Mouse (Mus musculus): Measurements from ENCODE around the gene Banp. TPM values are rescaled to one million over a fixed set of nuclear protein-coding genes. Genes with fewer than 3 reads are reported as not detected.

The Banp gene
- polyA plus RNA-seq, 1 experiment from 2014 or later, result 53.4 TPM

- H3K27ac ChIP-seq (ENCODE audit: low read depth, low read length), result no peak overlapping the region
- H3K9ac ChIP-seq (ENCODE audit: low read length), result no peak overlapping the region
- DNase-seq (ENCODE audit: low spot score, missing footprints), result peak; percentile 39
- H3K9me3 ChIP-seq (ENCODE audit: control insufficient read depth, low read length), result no peaks in the 10 kb centered on the region
- no peaks in the 10 kb centered on the region for H3K36me3 ChIP-seq (ENCODE audit: control insufficient read depth, insufficient read depth, low read length)
- ATAC-seq (ENCODE audit: low FRiP score), result no peak
- H3K4me2 ChIP-seq, result no peak overlapping the region
- WGBS, result 83% methylated on average over 14 of the region's 14 CpGs
- H3K4me3 ChIP-seq (ENCODE audit: low read depth, low read length), result no peak overlapping the region
- H3K27me3 ChIP-seq (ENCODE audit: control insufficient read depth, insufficient read depth, low read length), result no peaks in the 10 kb centered on the region
- H3K4me1 ChIP-seq (ENCODE audit: control insufficient read depth, insufficient read depth, low read length), result peaks cover 4% of the 10 kb centered on the region; the same call in 1 of the 2 replicates
Measured at GRCm38 (mm10) chr8:121932668-121933520, 16.7 kb upstream of the Banp start.

GRCm38 (mm10) chr8:121934506-121934905 lies 15.0 kb upstream of the Banp start:
- H3K4me3 ChIP-seq (ENCODE audit: low read depth, low read length), result no peak overlapping the region
- no peak overlapping the region for H3K9ac ChIP-seq (ENCODE audit: low read length)
- DNase-seq (ENCODE audit: low spot score, missing footprints), result peak; percentile 86
- H3K27me3 ChIP-seq (ENCODE audit: control insufficient read depth, insufficient read depth, low read length), result no peaks in the 10 kb centered on the region
- H3K4me2 ChIP-seq, result no peak overlapping the region
- H3K4me1 ChIP-seq (ENCODE audit: control insufficient read depth, insufficient read depth, low read length), result peaks cover 4% of the 10 kb centered on the region; the same call in 1 of the 2 replicates
- peak; percentile 40; the same call in 1 of the 2 replicates for ATAC-seq (ENCODE audit: low FRiP score)
- no peaks in the 10 kb centered on the region for H3K36me3 ChIP-seq (ENCODE audit: control insufficient read depth, insufficient read depth, low read length)
- 33% methylated on average over 4 of the region's 4 CpGs for WGBS
- no peak overlapping the region for H3K27ac ChIP-seq (ENCODE audit: low read depth, low read length)
- H3K9me3 ChIP-seq (ENCODE audit: control insufficient read depth, low read length), result no peaks in the 10 kb centered on the region

GRCm38 (mm10) chr8:121934923-121935322 lies 14.6 kb upstream of the Banp start:
- no peak for DNase-seq (ENCODE audit: low spot score, missing footprints)
- H3K9ac ChIP-seq (ENCODE audit: low read length), result no peak overlapping the region

GRCm38 (mm10) chr8:121935341-121936294 lies 13.9 kb upstream of the Banp start:
- H3K4me2 ChIP-seq, result no peak overlapping the region

More at GRCm38 (mm10) chr8:121934923-121935322, 14.6 kb upstream of the Banp start:
- Histone ChIP-seq H3K27ac (ENCODE audit: low read depth, low read length) (no peak overlapping the region), H3K4me3 (ENCODE audit: low read depth, low read length) (no peak overlapping the region), H3K9me3 (ENCODE audit: control insufficient read depth, low read length) (no peaks in the 10 kb centered on the region), H3K27me3 (ENCODE audit: control insufficient read depth, insufficient read depth, low read length) (no peaks in the 10 kb centered on the region), H3K36me3 (ENCODE audit: control insufficient read depth, insufficient read depth, low read length) (no peaks in the 10 kb centered on the region), H3K4me2 (no peak overlapping the region), H3K4me1 (ENCODE audit: control insufficient read depth, insufficient read depth, low read length) (peaks cover 4% of the 10 kb centered on the region; the same call in 1 of the 2 replicates)
- peak; percentile 48; the same call in 1 of the 2 replicates for ATAC-seq (ENCODE audit: low FRiP score)

GRCm38 (mm10) chr8:121936391-121936790 lies 13.2 kb upstream of the Banp start:
- Histone ChIP-seq H3K4me2 (no peak overlapping the region), H3K4me1 (ENCODE audit: control insufficient read depth, insufficient read depth, low read length) (peaks cover 4% of the 10 kb centered on the region; the same call in 1 of the 2 replicates), H3K27me3 (ENCODE audit: control insufficient read depth, insufficient read depth, low read length) (no peaks in the 10 kb centered on the region), H3K36me3 (ENCODE audit: control insufficient read depth, insufficient read depth, low read length) (no peaks in the 10 kb centered on the region), H3K27ac (ENCODE audit: low read depth, low read length) (no peak overlapping the region), H3K4me3 (ENCODE audit: low read depth, low read length) (no peak overlapping the region), H3K9ac (ENCODE audit: low read length) (no peak overlapping the region), H3K9me3 (ENCODE audit: control insufficient read depth, low read length) (no peaks in the 10 kb centered on the region)
- no peak for ATAC-seq (ENCODE audit: low FRiP score)
- no peak for DNase-seq (ENCODE audit: low spot score, missing footprints)
- WGBS, result 85% methylated on average over 14 of the region's 14 CpGs

More at GRCm38 (mm10) chr8:121935341-121936294, 13.9 kb upstream of the Banp start:
- Histone ChIP-seq H3K4me3 (ENCODE audit: low read depth, low read length) (no peak overlapping the region), H3K27ac (ENCODE audit: low read depth, low read length) (peak overlapping the region; percentile 26), H3K9me3 (ENCODE audit: control insufficient read depth, low read length) (no peaks in the 10 kb centered on the region), H3K9ac (ENCODE audit: low read length) (no peak overlapping the region), H3K36me3 (ENCODE audit: control insufficient read depth, insufficient read depth, low read length) (no peaks in the 10 kb centered on the region), H3K27me3 (ENCODE audit: control insufficient read depth, insufficient read depth, low read length) (no peaks in the 10 kb centered on the region), H3K4me1 (ENCODE audit: control insufficient read depth, insufficient read depth, low read length) (peaks cover 4% of the 10 kb centered on the region; the same call in 1 of the 2 replicates)
- WGBS, result 51% methylated on average over 12 of the region's 12 CpGs
- DNase-seq (ENCODE audit: low spot score, missing footprints) (peak; percentile 85), ATAC-seq (ENCODE audit: low FRiP score) (peak; percentile 80)

- H3K27ac ChIP-seq (ENCODE audit: low read depth, low read length), result no peak overlapping the region
- H3K36me3 ChIP-seq (ENCODE audit: control insufficient read depth, insufficient read depth, low read length), result no peaks in the 10 kb centered on the region
- no peaks in the 10 kb centered on the region for H3K9me3 ChIP-seq (ENCODE audit: control insufficient read depth, low read length)
- H3K9ac ChIP-seq (ENCODE audit: low read length), result no peak overlapping the region
- DNase-seq (ENCODE audit: low spot score, missing footprints) (no peak), ATAC-seq (ENCODE audit: low FRiP score) (no peak)
- no peaks in the 10 kb centered on the region for H3K27me3 ChIP-seq (ENCODE audit: control insufficient read depth, insufficient read depth, low read length)
- WGBS, result 86% methylated on average over 7 of the region's 7 CpGs
- no peak overlapping the region for H3K4me3 ChIP-seq (ENCODE audit: low read depth, low read length)
- H3K4me2 ChIP-seq, result no peak overlapping the region
- H3K4me1 ChIP-seq (ENCODE audit: control insufficient read depth, insufficient read depth, low read length), result peaks cover 4% of the 10 kb centered on the region; the same call in 1 of the 2 replicates
Measured at GRCm38 (mm10) chr8:121938732-121939131, 10.8 kb upstream of the Banp start.

- H3K9ac ChIP-seq (ENCODE audit: low read length), result no peak overlapping the region
- peaks cover 7% of the 10 kb centered on the region for H3K4me1 ChIP-seq (ENCODE audit: control insufficient read depth, insufficient read depth, low read length)
- H3K4me3 ChIP-seq (ENCODE audit: low read depth, low read length), result no peak overlapping the region
- no peaks in the 10 kb centered on the region for H3K27me3 ChIP-seq (ENCODE audit: control insufficient read depth, insufficient read depth, low read length)
- H3K27ac ChIP-seq (ENCODE audit: low read depth, low read length), result no peak overlapping the region
- 53% methylated on average over 2 of the region's 2 CpGs for WGBS
- ATAC-seq (ENCODE audit: low FRiP score) (no peak), DNase-seq (ENCODE audit: low spot score, missing footprints) (no peak)
- H3K9me3 ChIP-seq (ENCODE audit: control insufficient read depth, low read length), result no peaks in the 10 kb centered on the region
- no peak overlapping the region for H3K4me2 ChIP-seq
- no peaks in the 10 kb centered on the region for H3K36me3 ChIP-seq (ENCODE audit: control insufficient read depth, insufficient read depth, low read length)
Measured at GRCm38 (mm10) chr8:121943057-121943540, 6.5 kb upstream of the Banp start.

- no peak overlapping the region for H3K4me3 ChIP-seq (ENCODE audit: low read depth, low read length)
- no peak overlapping the region for H3K27ac ChIP-seq (ENCODE audit: low read depth, low read length)
- H3K4me1 ChIP-seq (ENCODE audit: control insufficient read depth, insufficient read depth, low read length), result peaks cover 13% of the 10 kb centered on the region
- H3K36me3 ChIP-seq (ENCODE audit: control insufficient read depth, insufficient read depth, low read length), result no peaks in the 10 kb centered on the region
- DNase-seq (ENCODE audit: low spot score, missing footprints) (no peak), ATAC-seq (ENCODE audit: low FRiP score) (no peak)
- no peak overlapping the region for H3K4me2 ChIP-seq
- no peak overlapping the region for H3K9ac ChIP-seq (ENCODE audit: low read length)
- H3K27me3 ChIP-seq (ENCODE audit: control insufficient read depth, insufficient read depth, low read length), result no peaks in the 10 kb centered on the region
- H3K9me3 ChIP-seq (ENCODE audit: control insufficient read depth, low read length), result no peaks in the 10 kb centered on the region
- WGBS, result 81% methylated on average over 8 of the region's 8 CpGs
Measured at GRCm38 (mm10) chr8:121943716-121944115, 5.8 kb upstream of the Banp start.
